Mouse (Mus musculus): ENCODE results near the gene Rgs7. TPM values are rescaled to one million over a fixed set of nuclear protein-coding genes. Genes with fewer than 3 reads are reported as not detected.

Gene Rgs7
- polyA plus RNA-seq, 1 experiment from 2014 or later, result 0.35 TPM

DNA sequence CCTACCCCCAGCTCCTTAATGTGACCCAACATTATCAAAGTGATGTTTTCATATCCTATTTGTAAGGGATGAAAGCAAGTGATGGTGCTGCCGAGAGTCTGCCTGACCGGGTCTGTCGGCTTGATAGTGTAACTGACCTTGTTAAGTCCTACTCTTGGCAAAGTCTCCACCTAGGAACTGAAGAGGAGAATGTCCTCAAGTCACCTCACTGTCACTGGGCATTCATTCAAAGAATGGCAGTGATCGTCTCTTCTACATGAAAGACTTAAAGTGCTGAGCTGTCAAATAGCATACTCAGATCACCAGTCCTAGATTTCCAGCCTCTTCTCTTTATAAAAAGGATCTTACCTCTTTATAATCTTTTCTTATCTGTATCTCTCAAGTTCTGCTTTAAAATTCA lies 293.4 kb downstream of the Rgs7 start:
- ATAC-seq (ENCODE audit: borderline replicate concordance, extremely low read depth, low FRiP score, low TSS enrichment), result no peak
- Histone ChIP-seq H3K4me1 (no peaks in the 10 kb centered on the region), H3K27ac (no peak overlapping the region), H3K9me3 (no peaks in the 10 kb centered on the region), H3K36me3 (no peaks in the 10 kb centered on the region), H3K27me3 (no peaks in the 10 kb centered on the region), H3K4me3 (no peak overlapping the region), H3K4me2 (no peak overlapping the region), H3K9ac (no peak overlapping the region)
- WGBS, result 82% methylated on average over 4 of the region's 4 CpGs

DNA sequence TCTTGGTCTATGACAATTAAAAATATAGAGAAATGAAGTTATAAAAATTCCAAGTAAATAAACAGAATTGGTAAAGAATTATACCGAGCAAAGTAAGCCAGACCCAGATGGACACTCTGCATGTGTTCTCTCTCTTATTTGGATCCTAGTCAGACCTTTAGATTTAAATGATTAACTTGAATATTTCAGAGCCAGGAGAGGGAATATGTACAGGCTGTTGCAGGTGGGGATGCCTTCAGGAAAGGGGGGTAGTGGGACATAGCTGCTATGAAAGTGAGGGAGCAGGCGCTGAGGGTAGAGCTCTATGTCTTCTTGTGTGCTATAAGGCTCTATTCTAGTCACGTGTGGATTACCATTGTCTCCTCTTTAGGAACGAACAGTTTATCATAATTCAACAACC lies 296.5 kb downstream of the Rgs7 start:
- no peaks in the 10 kb centered on the region for H3K9me3 ChIP-seq
- no peak overlapping the region for H3K9ac ChIP-seq
- H3K4me1 ChIP-seq, result no peaks in the 10 kb centered on the region
- H3K4me3 ChIP-seq, result no peak overlapping the region
- H3K36me3 ChIP-seq, result no peaks in the 10 kb centered on the region
- 79% methylated on average over 4 of the region's 4 CpGs for WGBS
- no peak overlapping the region for H3K27ac ChIP-seq
- ATAC-seq (ENCODE audit: borderline replicate concordance, extremely low read depth, low FRiP score, low TSS enrichment), result no peak
- H3K27me3 ChIP-seq, result no peaks in the 10 kb centered on the region
- no peak overlapping the region for H3K4me2 ChIP-seq

- H3K4me3 ChIP-seq, result no peak overlapping the region
- H3K27ac ChIP-seq, result no peak overlapping the region
- H3K9me3 ChIP-seq, result no peaks in the 10 kb centered on the region
- H3K4me2 ChIP-seq, result no peak overlapping the region
- no peak for ATAC-seq (ENCODE audit: borderline replicate concordance, extremely low read depth, low FRiP score, low TSS enrichment)
- WGBS, result 68% methylated on average over 5 of the region's 5 CpGs
- no peaks in the 10 kb centered on the region for H3K36me3 ChIP-seq
- no peak overlapping the region for H3K9ac ChIP-seq
- no peaks in the 10 kb centered on the region for H3K4me1 ChIP-seq
- H3K27me3 ChIP-seq, result no peaks in the 10 kb centered on the region
These were observed 304.1 kb downstream of the Rgs7 start for GRCm38 (mm10) chr1:175188186-175188585.

- 80% methylated on average over 2 of the region's 2 CpGs for WGBS
- no peak overlapping the region for H3K4me3 ChIP-seq
These were observed 307.1 kb downstream of the Rgs7 start for GRCm38 (mm10) chr1:175185211-175185610.

DNA sequence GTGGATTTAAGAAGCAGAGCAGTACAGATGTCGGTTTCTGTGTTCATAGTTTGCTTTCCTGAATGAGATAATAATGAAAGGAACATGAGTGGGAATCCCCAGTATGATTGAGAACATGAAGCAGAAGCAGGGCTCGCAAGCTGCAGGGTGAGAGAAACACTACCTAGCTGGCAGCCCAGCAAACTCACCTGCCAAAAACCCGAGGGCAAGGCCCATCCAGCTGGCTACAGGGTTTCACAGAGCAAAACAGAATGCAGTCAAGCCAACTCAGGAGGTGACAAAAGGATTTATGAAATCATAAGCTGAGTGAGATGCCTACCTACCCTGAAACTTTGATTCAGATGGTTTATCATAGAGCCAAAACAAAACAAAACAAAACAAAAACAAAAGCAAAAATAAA lies 307.6 kb downstream of the Rgs7 start:
- 57% methylated on average over 3 of the region's 3 CpGs for WGBS

More at GRCm38 (mm10) chr1:175185211-175185610, 307.1 kb downstream of the Rgs7 start:
- Histone ChIP-seq H3K9me3 (no peaks in the 10 kb centered on the region), H3K4me1 (no peaks in the 10 kb centered on the region), H3K9ac (no peak overlapping the region), H3K27me3 (no peaks in the 10 kb centered on the region), H3K27ac (no peak overlapping the region), H3K4me2 (no peak overlapping the region), H3K36me3 (no peaks in the 10 kb centered on the region)
- no peak for ATAC-seq (ENCODE audit: borderline replicate concordance, extremely low read depth, low FRiP score, low TSS enrichment)

DNA sequence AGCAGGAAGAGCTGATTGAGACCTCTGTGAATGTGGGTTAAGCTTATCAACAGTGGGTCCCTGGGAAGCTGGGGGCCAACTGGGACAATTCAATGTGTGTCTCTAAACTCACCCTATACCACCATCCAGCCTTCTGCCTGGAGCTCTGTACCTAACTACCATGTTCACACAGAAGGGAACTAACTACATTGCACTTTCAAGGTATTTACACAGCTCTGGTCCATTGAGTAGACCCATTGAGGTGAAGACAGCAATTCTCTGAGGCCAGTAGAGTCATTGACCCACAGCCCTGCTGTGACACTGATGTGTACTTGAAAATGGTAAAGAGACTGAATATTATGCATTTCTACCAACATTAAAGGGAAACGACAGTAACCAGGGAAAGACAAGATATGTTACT lies 313.6 kb downstream of the Rgs7 start:
- H3K4me1 ChIP-seq, result no peaks in the 10 kb centered on the region
- no peak for ATAC-seq (ENCODE audit: borderline replicate concordance, extremely low read depth, low FRiP score, low TSS enrichment)
- H3K36me3 ChIP-seq, result no peaks in the 10 kb centered on the region
- H3K4me3 ChIP-seq, result no peak overlapping the region
- no peak overlapping the region for H3K4me2 ChIP-seq
- WGBS, result 77% methylated on average over 1 of the region's 1 CpGs
- no peaks in the 10 kb centered on the region for H3K9me3 ChIP-seq
- no peak overlapping the region for H3K9ac ChIP-seq
- H3K27ac ChIP-seq, result no peak overlapping the region
- no peaks in the 10 kb centered on the region for H3K27me3 ChIP-seq

More for the DNA sequence above, 307.6 kb downstream of the Rgs7 start:
- Histone ChIP-seq H3K4me3 (no peak overlapping the region), H3K4me2 (no peak overlapping the region), H3K9me3 (no peaks in the 10 kb centered on the region), H3K4me1 (no peaks in the 10 kb centered on the region), H3K36me3 (no peaks in the 10 kb centered on the region), H3K27me3 (no peaks in the 10 kb centered on the region), H3K27ac (no peak overlapping the region), H3K9ac (no peak overlapping the region)
- no peak for ATAC-seq (ENCODE audit: borderline replicate concordance, extremely low read depth, low FRiP score, low TSS enrichment)

GRCm38 (mm10) chr1:175174918-175175675 lies 317.2 kb downstream of the Rgs7 start:
- no peak overlapping the region for H3K27ac ChIP-seq
- 52% methylated on average over 5 of the region's 5 CpGs for WGBS
- no peak overlapping the region for H3K4me3 ChIP-seq
- ATAC-seq (ENCODE audit: borderline replicate concordance, extremely low read depth, low FRiP score, low TSS enrichment), result no peak
- no peaks in the 10 kb centered on the region for H3K9me3 ChIP-seq
- H3K4me1 ChIP-seq, result no peaks in the 10 kb centered on the region
- no peaks in the 10 kb centered on the region for H3K27me3 ChIP-seq
- no peaks in the 10 kb centered on the region for H3K36me3 ChIP-seq
- H3K4me2 ChIP-seq, result no peak overlapping the region
- H3K9ac ChIP-seq, result no peak overlapping the region

DNA sequence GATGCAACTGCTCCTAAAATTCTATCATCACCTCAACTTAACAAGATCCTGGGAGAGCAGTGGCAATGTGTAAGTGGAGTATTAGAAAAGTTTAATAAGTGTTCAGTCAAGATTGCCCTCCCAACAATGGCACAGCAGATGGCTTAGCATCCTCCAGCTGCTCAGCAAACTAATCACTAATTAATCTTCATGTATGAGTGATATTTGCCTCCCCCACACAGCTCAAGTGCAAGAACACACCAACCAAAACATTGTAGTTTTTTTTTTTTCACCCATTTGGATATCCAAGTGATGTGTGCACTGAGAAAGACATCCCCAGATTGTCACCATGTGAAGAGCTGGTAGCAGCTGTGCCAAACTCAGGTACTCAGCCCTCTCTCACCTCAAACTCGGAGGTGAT lies 336.8 kb downstream of the Rgs7 start:
- Histone ChIP-seq H3K4me2 (no peak overlapping the region), H3K27me3 (no peaks in the 10 kb centered on the region), H3K27ac (no peak overlapping the region), H3K9ac (no peak overlapping the region), H3K9me3 (no peaks in the 10 kb centered on the region), H3K4me3 (no peak overlapping the region), H3K36me3 (no peaks in the 10 kb centered on the region), H3K4me1 (no peaks in the 10 kb centered on the region)
- no peak for ATAC-seq (ENCODE audit: borderline replicate concordance, extremely low read depth, low FRiP score, low TSS enrichment)
- WGBS, result 57% methylated on average over 1 of the region's 1 CpGs

- no peak overlapping the region for H3K4me2 ChIP-seq
- no peaks in the 10 kb centered on the region for H3K36me3 ChIP-seq
- H3K27me3 ChIP-seq, result no peaks in the 10 kb centered on the region
- H3K9ac ChIP-seq, result no peak overlapping the region
- no peak overlapping the region for H3K27ac ChIP-seq
- 73% methylated on average over 4 of the region's 4 CpGs for WGBS
- H3K4me1 ChIP-seq, result no peaks in the 10 kb centered on the region
- no peaks in the 10 kb centered on the region for H3K9me3 ChIP-seq
- no peak overlapping the region for H3K4me3 ChIP-seq
- no peak for ATAC-seq (ENCODE audit: borderline replicate concordance, extremely low read depth, low FRiP score, low TSS enrichment)
These were observed 349.2 kb downstream of the Rgs7 start for GRCm38 (mm10) chr1:175143051-175143450.

GRCm38 (mm10) chr1:175128525-175128924 lies 363.8 kb downstream of the Rgs7 start:
- Histone ChIP-seq H3K9ac (no peak overlapping the region), H3K4me3 (no peak overlapping the region), H3K4me1 (no peaks in the 10 kb centered on the region; the same call in 1 of the 2 replicates), H3K36me3 (no peaks in the 10 kb centered on the region), H3K27me3 (no peaks in the 10 kb centered on the region), H3K9me3 (no peaks in the 10 kb centered on the region), H3K27ac (no peak overlapping the region), H3K4me2 (no peak overlapping the region)
- peak; percentile 64; the same call in 1 of the 2 replicates for ATAC-seq (ENCODE audit: borderline replicate concordance, extremely low read depth, low FRiP score, low TSS enrichment)
- WGBS, result 45% methylated on average over 2 of the region's 2 CpGs

DNA sequence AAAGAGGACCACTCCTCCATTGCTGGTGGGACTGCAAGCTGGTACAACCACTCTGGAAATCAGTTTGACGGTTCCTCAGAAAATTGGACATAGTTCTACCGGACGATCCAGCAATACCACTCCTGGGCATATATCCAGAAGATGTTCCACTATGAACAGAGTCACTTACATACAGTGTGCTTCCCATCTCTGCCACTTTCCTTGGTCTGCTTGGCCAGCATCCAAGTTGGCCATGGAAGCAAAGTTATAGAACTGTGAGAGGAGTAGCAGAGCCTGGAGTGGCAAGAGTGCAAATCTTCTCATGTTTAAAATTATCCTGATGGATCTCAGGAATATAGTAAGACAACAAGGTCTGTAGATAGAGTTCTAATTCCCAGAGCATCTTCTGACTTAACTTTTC lies 367.9 kb downstream of the Rgs7 start:
- Histone ChIP-seq H3K9me3 (no peaks in the 10 kb centered on the region), H3K4me1 (no peaks in the 10 kb centered on the region; the same call in 1 of the 2 replicates), H3K27me3 (no peaks in the 10 kb centered on the region), H3K4me2 (no peak overlapping the region), H3K36me3 (no peaks in the 10 kb centered on the region), H3K27ac (no peak overlapping the region), H3K4me3 (no peak overlapping the region), H3K9ac (no peak overlapping the region)
- peak; percentile 74; the same call in 1 of the 2 replicates for ATAC-seq (ENCODE audit: borderline replicate concordance, extremely low read depth, low FRiP score, low TSS enrichment)
- WGBS, result 39% methylated on average over 3 of the region's 3 CpGs

- Histone ChIP-seq H3K27ac (no peak overlapping the region), H3K4me1 (no peaks in the 10 kb centered on the region), H3K9ac (no peak overlapping the region), H3K4me2 (no peak overlapping the region), H3K4me3 (no peak overlapping the region), H3K27me3 (no peaks in the 10 kb centered on the region), H3K36me3 (no peaks in the 10 kb centered on the region), H3K9me3 (no peaks in the 10 kb centered on the region)
- ATAC-seq (ENCODE audit: borderline replicate concordance, extremely low read depth, low FRiP score, low TSS enrichment), result no peak
- 55% methylated on average over 4 of the region's 4 CpGs for WGBS
These were observed 373.3 kb downstream of the Rgs7 start for GRCm38 (mm10) chr1:175118904-175119555.

All from lung, embryonic 15.5 days (tissue).